Mouse (Mus musculus): ENCODE measurements around the gene Cacna1g.

- TF ChIP-seq CTCF (IDR thresholded peaks at IDR 0.05; ENCODE audit: insufficient read depth, low read depth, low read length) (no peak), POLR2A (IDR thresholded peaks at IDR 0.05; ENCODE audit: insufficient read depth, low read depth, low read length) (no peak)
Measured at GRCm38 (mm10) chr11:94400996-94401395, 73.0 kb downstream of the Cacna1g start.

Data from olfactory bulb, adult 2 months (tissue).